Mouse (Mus musculus) telencephalon, adult 2 months (tissue): ENCODE data around the gene Mpp3.
A peak's percentile ranks its signal among the peaks of the same experiment; 100 is the strongest.

Experiments
- DNase-seq: peaks from one replicate; pipeline ENCODE4 v3.0.0-alpha.2; 2011; ENCODE audit warnings: low read depth, low spot score

Gene Mpp3

DNA sequence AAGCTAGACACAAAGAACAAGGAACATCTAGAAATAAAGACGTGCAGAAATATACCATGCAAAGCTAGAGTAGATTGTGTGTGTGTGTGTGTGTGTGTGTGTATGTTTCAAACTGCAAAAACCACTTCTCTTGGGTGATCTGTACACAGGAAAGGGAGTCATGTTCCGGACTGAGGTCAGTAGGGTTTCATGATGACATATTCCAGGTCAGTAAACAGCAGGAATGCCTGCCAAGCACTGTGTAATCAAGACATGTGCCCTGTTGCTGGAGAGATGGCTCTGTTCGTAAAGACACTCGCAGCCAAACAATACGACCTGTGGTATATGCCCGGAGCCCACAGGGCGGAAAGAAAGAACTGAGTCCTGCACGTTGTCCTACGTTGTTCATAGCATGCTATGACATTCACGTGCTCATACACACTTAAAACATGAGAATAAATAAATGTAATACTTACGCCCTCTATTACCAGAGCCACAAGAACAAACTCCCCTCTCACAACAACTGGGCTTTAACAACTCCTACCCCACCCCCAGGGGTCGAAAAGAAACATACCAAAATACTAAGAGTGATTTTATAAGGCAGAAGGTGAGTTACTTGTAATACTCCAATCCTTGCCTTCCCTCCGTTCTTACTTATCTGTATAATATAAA lies 11.4 kb upstream of the Mpp3 start:
- no peak for DNase-seq

DNA sequence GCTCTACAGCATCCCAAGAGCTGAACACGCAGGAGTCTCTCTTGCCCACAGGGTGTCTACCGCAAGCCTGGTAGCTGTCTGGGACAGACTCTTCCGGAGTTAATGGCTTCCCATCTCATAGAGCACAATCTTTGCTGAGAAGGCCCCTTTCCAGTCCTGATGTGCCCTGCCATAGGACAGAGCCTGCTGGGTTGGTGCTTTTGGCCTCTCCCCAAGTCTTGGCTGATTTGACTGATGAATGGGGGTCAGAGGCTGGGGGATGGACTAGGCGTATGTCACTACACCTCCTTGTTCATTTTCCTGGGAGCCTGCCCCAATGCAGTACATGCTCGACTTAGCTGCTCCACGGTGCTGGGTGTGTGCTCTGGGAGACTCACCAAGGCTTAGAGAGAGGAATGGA lies 9.5 kb upstream of the Mpp3 start:
- no peak for DNase-seq

DNA sequence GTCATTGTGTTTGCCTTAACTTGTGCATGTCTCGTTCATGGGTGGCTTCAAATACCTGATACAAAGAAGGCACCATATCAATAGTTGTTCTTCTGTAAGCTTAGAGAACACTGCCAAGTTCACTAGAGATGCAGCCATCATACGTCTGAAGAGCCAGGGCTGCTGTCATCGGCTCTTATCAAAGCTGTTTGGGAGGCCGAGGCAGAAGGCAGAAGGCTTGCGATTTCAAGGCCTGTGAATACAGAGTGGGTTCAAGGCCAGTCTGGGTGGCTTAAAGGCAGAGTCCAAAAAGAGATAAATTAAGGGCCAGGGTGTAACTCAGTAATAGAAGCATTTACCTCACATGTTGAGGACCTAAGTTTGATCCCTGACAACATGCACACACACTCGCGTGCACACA lies 8.1 kb upstream of the Mpp3 start:
- no peak for DNase-seq

DNA sequence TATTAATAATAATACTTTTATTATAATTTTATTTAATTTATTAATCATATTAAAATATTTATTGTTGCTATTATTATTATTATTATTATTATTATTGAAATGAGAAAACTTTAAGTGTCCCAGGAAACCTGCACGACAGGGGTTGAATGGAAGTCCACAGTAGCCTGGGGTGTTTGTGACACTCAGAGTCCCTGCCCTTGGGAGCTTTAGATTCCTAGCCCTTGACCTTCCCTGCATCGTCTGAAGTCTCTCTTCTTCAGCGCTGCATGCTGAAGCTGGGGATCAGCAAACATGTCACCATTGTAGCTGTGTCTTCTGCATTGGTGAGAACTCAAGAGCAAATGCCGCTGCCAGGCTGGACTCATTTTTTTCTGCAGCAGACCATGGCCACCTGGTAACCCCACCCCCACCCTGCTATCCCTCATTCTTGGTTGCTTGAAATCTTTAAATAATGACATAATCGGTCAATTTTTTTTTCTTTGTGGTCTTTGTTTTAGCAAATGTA lies 7.2 kb upstream of the Mpp3 start:
- DNase-seq: no peak

DNA sequence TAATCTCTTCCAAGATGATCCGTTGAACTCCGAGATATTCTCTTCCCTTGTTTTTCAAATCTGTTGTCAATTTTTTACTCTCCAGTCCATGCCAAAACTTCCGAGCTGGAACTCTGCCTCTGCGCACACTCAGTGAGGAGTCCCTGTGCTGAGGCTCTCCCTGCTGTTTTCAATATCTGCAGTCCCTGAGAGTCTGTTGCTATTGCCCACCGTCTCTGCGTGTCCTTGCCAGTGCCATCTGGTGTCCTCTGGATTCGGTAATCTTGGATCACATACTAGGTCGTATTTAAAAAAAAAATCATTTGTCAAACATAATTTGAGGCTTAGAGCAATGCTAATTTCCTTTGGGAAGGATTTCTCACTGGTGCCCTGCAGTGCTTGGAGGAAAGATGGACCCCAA lies 6.6 kb upstream of the Mpp3 start:
- DNase-seq: no peak

DNA sequence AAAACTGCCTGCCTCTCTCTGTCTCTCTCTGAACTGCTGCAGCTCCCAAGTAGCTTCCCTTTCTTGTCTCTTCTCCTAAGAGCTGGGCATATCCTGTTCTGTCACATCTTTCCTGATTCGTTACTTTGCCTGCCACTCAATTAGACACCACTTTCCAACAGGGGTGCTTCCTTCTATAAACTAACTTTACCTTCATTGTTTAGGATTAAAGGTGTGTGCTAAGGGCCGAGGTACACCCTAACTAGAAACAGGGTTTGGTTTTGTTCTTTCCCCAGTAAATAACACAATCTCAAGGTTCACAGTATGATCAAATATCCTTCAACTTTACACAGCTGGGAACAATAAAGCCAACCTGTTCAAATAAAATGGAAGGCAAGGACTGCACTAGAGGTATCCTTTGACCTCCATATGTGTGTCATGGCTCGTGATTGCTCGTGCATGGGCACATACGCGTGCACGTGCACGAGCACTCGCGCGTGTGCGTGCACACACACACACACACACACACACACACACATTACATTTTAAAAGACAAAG lies 4.9 kb upstream of the Mpp3 start:
- no peak for DNase-seq

DNA sequence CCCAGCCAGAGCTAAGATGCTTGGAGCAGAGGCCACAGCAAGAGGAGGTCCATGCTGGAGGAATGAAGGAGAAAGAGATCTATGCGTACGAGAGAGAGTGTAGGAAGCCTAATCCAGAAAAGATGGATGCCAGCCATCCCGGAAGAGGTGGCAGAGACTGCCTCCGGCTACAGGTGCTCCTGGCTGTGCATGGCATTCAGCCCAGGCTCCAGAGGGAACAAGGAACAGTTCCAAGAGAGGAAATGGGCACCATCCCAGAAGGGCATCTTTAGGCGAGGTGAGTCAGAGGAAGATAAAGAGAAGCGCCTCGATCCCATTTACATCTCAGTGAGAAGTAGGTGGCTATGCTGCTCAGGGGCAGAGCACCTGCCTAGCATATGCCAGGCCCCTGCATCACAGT lies 2.9 kb upstream of the Mpp3 start:
- peak; percentile 52 for DNase-seq

DNA sequence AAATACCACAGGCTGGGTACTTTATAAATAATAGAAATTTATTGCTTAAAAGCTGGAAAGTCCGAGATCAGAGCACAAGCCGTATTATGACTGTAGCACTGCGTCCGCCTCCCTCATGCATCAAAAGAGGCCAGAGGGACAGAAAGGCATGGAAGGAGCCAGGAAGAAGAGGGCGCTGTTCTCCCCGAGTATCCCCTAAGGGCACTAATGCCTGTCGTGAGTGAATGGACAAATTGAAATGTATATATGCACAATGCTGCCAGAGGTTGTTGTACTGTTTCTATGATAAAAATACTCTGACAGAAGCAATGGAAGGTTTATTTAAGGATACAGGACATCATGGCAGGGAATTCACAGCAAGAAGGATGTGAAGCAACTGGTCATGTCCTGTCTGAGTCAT lies 1.7 kb upstream of the Mpp3 start:
- no peak for DNase-seq

DNA sequence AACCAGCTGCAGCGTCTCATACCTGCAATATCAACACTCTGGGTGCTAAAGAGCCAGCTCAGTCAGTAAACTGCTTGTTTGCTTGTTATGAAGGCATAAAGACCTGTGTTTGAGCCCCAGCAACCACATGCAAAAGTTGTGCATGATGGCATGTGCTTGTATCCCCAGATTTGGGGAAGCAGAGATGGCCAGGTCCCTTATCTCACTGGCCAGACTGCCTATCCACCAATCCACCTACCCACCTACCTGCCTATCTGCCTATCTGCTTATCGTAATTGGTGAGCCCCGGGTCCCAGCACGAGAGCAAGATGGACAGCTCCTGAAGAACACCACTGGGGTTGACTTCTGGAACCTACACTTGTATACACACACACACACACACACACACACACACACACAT lies 1.0 kb upstream of the Mpp3 start:
- no peak for DNase-seq

DNA sequence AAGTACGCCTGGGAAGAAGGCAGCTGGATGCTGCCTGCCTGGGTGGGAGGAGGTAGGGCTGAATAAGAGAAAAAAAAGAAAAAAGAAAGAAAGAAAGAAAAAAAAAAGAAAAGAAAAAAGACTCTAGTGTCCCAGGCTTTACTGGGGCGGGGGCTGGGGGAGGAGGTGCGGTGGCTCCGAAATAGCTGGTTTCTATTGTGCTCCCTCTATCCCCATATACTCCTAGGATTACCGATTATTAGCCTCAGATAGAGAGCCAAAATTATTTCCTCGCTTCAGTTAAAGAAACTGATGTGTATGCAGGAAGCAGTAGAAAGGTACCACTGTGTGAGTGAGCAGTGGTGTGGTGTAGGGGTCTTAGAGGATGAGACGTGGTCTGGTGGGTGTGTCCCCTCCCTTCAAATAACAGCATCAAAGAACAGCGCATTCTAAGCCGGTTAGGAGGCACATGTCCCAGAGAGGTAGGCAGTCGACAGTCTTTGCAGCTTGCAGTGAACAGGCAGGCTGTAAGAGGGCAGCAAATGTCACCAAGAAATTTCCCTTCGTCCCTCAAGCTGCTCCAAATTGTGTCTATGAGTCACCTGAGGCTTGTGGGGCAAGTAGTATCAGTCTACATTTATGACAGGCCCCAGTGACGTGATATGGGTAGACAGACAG lies 772 bp downstream of the Mpp3 start:
- DNase-seq: no peak

DNA sequence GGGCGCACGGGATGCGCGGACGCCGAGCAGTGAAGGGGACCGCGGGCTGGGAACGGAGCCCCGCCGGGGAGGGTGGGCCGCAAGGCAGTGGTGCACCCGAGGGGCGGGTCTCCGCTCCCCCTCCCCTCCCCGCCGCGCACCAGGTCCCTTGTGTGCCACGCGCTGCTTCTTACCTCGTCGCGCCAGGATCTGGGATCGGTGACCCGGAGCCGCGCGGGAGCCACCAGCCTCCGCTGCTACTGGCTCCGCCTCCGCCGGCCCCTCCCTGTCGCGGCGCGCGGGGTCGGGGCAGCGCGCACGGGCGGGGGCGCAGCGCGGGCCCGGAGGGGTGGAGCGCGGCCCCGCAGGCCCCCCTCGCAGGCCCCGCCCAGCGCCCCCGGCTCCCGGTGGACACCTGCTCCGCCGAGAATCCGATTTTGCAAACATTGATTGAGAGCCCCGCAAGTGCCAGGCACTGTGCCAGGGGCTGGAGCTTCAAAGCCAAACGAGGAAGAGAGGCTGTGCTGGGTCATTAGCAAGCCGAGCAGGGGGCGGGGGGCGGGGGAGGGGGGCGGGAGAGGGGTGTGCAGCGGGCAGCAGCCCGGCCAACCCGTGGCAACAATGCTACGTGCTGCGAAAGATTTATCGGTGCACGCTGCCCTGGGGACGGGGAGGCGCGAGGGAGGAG lies 1.4 kb downstream of the Mpp3 start:
- no peak for DNase-seq

DNA sequence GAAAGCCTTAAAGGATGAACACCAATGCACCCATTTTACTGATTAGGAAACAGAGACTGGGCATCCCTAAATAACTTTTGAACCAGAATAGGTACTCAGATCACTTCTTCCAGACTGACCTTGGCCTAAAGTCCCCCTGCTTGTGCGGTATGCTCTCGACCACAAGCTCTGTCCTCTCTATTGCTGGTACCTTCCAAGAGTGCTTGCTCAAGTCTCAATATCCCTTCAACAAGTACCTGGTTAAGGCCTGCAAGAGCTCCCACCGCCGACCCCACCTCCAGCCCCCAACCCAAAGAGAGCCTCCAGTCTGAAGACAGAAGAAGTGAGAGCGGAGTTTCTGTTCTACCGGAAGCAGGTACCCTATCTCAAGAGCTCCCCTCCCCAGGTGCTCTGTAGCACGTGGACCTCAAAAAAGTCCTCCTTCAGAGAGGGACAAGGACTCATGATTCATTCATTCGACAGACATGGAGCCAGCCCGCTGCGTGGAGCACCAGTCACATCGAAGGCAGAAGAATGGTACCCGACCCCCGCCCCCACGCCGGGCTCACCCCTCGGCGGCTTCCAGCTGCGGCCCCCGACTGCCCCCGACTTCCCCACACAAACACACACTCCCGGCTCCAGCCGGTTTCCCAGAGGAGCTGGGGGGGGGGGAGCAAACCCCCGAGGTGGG lies 2.1 kb downstream of the Mpp3 start:
- no peak for DNase-seq

DNA sequence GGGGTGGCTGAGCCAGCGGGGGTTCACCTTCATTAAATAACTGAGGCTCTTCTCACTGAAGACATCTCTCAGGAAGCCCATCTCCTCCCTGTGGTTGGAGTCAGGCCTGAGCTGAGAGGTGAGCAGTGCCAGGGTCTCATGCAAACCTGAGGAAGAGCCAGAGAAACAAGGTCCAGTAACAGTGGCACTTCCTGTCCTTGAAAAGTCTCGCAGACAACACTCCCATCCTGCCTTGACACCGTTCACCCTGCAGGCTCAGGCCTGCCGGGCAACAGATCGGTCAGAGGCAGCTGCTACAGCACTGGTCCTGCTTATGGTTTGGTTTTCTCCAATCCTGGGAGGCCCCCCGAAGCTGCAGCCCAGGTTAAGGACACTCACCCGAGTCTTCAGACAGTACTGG lies 2.9 kb downstream of the Mpp3 start:
- no peak for DNase-seq

DNA sequence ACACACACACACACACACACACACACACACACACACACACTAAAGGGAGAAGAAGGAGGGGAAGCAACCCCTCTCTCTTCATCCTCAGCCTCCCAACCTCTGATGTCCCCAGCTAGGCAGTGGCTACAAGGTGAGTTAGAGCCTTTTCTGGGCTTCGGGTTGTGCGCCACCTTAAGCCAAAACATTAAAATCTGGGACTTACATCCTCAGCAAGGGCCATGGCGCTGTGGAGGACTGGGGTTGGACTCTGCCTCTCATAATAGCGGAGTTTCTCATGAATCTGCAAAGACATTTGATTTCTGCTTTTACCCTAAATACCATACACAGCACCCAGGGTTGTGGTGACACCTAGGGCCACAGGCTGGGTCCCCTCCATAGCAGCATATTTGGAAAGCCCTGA lies 3.4 kb downstream of the Mpp3 start:
- no peak for DNase-seq

DNA sequence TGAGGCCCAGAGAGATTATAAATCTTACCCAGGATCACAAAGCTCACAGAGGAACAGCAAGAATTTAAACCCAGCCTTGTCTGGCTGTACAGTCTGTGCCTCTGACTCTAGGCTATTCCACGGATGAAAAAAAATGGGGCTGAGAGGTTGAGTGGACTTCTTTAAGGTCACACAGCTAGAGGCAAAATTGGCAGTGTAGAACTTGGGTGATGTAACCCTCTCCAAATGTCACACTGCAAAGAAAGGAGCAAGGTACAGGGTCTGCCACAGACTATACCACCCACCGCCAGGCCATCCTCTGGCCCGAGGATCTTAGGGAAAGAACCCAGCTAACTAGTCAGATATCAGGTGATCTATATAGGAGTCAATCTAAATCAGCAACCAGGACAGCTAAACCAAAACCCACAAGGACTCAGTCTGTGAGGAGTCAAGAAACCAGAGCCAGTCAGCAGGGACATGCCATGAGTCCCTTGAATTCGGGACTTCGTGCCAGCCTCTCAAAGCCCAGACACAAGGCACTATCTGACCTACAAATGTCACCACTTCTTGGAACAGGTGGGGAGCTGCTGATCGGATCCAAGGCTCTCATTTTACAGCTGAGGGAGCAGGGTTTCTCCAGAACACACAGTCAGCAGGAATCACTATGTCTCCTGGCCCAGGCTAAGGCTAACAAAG lies 4.0 kb downstream of the Mpp3 start:
- DNase-seq: no peak

DNA sequence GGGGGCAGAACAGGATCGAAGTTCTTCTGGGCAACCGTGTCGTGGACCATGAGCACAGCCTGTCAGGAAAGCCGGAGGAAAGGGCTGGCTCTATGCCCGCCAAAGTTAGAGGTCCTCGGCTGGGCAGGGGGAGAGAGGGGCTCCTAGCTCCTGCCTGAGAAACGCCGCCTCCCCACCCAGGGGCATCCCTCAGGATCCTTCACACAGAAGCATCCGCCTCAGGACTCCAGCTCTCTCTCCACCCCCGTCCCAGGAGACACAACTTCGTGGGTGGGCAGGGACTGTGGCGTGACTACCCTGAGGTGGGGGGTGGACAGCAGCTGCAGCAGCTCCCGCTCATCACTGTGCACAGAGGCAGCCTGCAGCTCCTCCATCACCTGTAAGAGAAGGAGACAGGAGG lies 4.9 kb downstream of the Mpp3 start:
- no peak for DNase-seq

DNA sequence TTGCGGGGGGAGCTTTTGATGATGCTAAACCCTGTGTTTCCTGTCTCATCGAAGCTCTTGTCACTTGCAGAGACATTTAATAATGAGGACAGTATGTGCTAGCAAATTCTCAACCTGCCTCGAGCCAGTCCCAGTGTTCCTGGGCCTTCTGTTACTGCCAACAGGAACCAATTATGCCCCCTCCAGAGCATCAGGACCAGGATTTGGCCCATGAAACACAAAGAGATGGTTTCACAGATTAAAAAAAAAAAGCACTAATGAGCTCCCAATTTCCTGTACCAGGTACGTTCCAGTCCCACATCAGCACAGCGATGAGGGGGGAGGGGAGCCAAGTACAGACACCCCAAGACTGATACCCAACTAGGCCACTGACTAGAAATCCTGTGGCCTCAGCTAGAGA lies 7.1 kb downstream of the Mpp3 start:
- DNase-seq: no peak

DNA sequence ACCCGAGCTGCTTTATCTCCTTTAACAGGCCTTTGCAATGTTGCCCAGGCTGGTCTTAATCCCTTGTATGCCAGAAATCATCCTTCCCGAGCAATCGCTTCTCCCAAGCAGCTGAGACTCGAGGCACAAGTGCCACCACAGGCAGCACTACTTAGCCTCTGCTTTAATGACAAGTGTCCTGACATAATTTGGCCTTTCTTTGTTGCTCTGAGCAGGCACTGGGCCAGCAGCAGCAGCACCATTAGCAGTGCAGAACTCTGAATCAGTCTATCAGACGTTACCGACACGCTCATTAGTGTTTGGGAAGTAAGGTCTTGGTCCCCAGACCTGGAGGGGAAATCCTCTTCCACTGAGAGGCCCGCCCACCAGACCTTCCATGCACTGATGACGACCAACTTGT lies 8.5 kb downstream of the Mpp3 start:
- no peak for DNase-seq

DNA sequence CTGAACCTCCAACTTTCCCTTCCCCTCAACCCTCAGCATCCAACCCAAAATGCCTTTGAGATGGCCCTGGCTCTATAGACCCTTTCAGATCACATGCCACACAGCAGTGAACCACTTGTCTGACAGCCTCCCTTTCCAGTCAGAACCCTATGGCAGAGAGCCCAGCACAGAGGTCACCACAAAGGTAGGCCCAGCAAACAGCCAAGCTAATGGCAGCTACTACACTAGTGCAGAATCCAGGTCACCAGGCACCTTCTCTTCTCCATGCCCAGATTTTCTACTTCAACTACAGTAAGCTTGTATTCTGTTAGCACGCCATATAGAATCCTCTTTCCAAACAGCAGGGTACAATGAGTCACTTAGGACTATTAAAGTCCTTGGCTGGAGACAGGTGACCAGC lies 12.1 kb downstream of the Mpp3 start:
- DNase-seq: no peak

DNA sequence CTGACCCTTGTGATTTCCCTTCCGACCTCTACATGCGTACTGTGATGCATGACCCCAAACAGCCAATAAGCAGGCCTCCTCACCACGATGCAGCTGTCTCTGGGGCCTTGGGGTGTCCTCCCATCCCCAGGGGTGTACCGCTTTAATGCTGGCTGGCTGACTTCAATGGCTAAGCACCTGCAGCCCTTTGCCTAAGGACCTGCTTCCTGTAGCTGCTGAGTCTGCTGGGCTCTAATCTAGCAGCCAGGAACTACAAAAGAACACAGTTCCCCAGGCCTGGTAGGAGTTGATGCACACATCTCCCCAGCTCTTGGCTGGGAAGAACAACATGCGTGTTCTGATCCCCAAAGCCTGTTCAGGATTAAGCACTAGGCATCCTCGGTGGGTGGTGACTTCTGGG lies 12.8 kb downstream of the Mpp3 start:
- no peak for DNase-seq

DNA sequence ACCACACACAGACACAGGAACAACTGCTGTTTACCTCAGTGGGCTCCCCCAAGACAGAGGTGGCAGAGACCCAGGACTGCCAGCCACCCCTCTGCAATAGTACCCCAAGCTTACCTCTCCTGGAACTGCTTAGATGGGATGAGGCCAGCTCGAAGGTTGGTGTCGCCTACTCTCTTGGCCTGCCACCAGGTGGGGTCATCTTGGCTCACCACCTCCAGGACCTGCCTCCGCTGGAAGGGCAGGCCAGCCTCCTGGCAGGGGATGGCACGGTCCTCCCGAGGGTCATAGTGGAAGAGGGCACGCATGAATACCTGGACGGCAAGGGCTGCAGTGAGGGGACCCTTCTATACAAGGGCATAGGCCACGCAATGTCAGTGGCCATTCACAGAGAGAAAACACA lies 15.1 kb downstream of the Mpp3 start:
- DNase-seq: no peak

DNA sequence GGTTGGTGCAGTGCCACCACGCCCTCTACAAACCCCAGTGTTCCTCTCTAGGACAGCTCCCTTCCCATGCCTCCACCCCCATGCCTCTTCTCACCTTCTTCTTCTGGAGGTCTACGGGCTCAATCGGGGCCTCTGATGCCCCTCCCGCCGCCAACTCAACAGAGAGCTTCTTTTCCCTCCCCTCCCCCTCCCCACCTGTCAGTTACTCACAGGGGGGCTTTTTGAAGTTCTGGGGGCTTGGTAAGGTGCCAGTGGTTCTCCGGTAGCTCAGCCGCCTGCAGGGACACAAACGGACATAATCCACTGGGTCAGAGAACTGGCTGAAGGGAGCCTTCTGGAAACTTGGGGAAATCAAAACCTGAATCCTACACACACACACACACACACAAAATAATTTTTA lies 16.8 kb downstream of the Mpp3 start:
- no peak for DNase-seq
